Mouse (Mus musculus) embryonic fibroblast, embryonic 13.5 days (primary cell): ENCODE data around the gene Zfp277.

Source experiments
- CTCF ChIP-seq: IDR thresholded peaks from 2 replicates; pipeline ENCODE4 v1.5.1; 2011; ENCODE audit warnings: mild to moderate bottlenecking, control low read depth, low read length, moderate library complexity, borderline replicate concordance; ENCODE audit not compliant: insufficient read depth
- POLR2A ChIP-seq: IDR thresholded peaks from 2 replicates; pipeline ENCODE4 v1.6.1; 2011; ENCODE audit warnings: low read depth, mild to moderate bottlenecking, control low read depth, low read length, moderate library complexity

- TF ChIP-seq CTCF (no peak), POLR2A (no peak)
Observed at GRCm38 (mm10) chr12:40274931-40275330, 170.8 kb downstream of the Zfp277 start.
